Mouse (Mus musculus): Measurements from ENCODE around the gene Morn3. TPM values are rescaled to one million over a fixed set of nuclear protein-coding genes. Genes with fewer than 3 reads are reported as not detected.

The Morn3 gene
- total RNA-seq, 4 experiments from 2014 or later: not detected

GRCm38 (mm10) chr5:122994303-122994846 is 52.4 kb downstream of the Morn3 start:
- peak; percentile 85 to 91 for DNase-seq (ENCODE audit: low spot score in 2 of 2)

GRCm38 (mm10) chr5:122993811-122994210 is 53.0 kb downstream of the Morn3 start:
- DNase-seq (ENCODE audit: low spot score in 2 of 2): no peak

- DNase-seq (ENCODE audit: low spot score in 2 of 2): no peak
Measured at GRCm38 (mm10) chr5:122991350-122992004, 55.3 kb downstream of the Morn3 start.

- no peak for DNase-seq (ENCODE audit: low spot score in 2 of 2)
Measured at GRCm38 (mm10) chr5:122990411-122991160, 56.2 kb downstream of the Morn3 start.

GRCm38 (mm10) chr5:122989551-122990330 is 57.1 kb downstream of the Morn3 start, which contains the start of gene Kdm2b:
Kdm2b (minus strand) TSS chr5:122989823.
- no peak for DNase-seq (ENCODE audit: low spot score in 2 of 2)

- peak; percentile 44 to 70 for DNase-seq (ENCODE audit: low spot score in 2 of 2)
Measured at GRCm38 (mm10) chr5:122989001-122989525, 57.8 kb downstream of the Morn3 start.

- no peak for DNase-seq (ENCODE audit: low spot score in 2 of 2)
Measured at GRCm38 (mm10) chr5:122988021-122988751, 58.6 kb downstream of the Morn3 start.

- no peak for DNase-seq (ENCODE audit: low spot score in 2 of 2)
Measured at GRCm38 (mm10) chr5:122987211-122988020, 59.4 kb downstream of the Morn3 start.

GRCm38 (mm10) chr5:122986091-122986493 is 60.7 kb downstream of the Morn3 start:
- no peak for DNase-seq (ENCODE audit: low spot score in 2 of 2)

Other genes with a start within 250 kb of the Morn3 start
- 100 to 1,000 TPM; 504 to 612 (median 591) TPM for gene Anapc5, start 225.7 kb downstream of the Morn3 start, total RNA-seq (2022)
- gene Rnf34, start 197.0 kb downstream of the Morn3 start, total RNA-seq (2022): 10 to 100 TPM; 19.5 to 28.2 (median 20.1) TPM
- 10 to 100 TPM; 11.1 to 15.6 (median 13.1) TPM for gene Kdm2b, start 57.2 kb downstream of the Morn3 start, total RNA-seq (2022)
- 10 to 100 TPM; 27.8 to 35.0 (median 29.8) TPM for gene Orai1, start 31.9 kb downstream of the Morn3 start, total RNA-seq (2022)
- 10 to 100 TPM; 15.7 to 18.3 (median 17.0) TPM for gene Tmem120b, start 21.4 kb upstream of the Morn3 start, total RNA-seq (2022)
- under 1 TPM in 3 of 4 experiments, not detected in 1; 0.24 to 0.36 (median 0.36) TPM for gene Rhof, start 85.7 kb upstream of the Morn3 start, total RNA-seq (2022)
- 10 to 100 TPM in 3 of 4 experiments, 1 to 10 TPM in 1; 8.0 to 10.8 (median 10.5) TPM for gene Setd1b, start 95.2 kb upstream of the Morn3 start, total RNA-seq (2022)
- gene Psmd9, start 122.4 kb upstream of the Morn3 start, total RNA-seq (2022): 10 to 100 TPM; 11.4 to 12.8 (median 12.3) TPM
- gene Hpd, start 135.7 kb upstream of the Morn3 start, total RNA-seq (2022): 1 to 10 TPM in 1 of 4 experiments, not detected in 3; 1.3 TPM
- 1 to 10 TPM in 3 of 4 experiments, under 1 TPM in 1; 0.76 to 1.8 (median 1.2) TPM for gene Wdr66, start 205.1 kb upstream of the Morn3 start, total RNA-seq (2022)

Data from gastrocnemius, adult 8-10 months (tissue).